Mouse (Mus musculus) CH12.LX (cell line): ENCODE results near the gene Cxcl1.

Experiments
- CTCF ChIP-seq, 2 experiments: IDR thresholded peaks in 1 of 2; conservative IDR thresholded peaks in 1 of 2; 2 replicates each; pipeline ENCODE4 v1.5.1; 2011 to 2012; ENCODE audit warnings: low read depth in 2 of 2, low read length in 2 of 2, improper control_type of control experiment in 1 of 2, inconsistent platforms in 1 of 2, mild to moderate bottlenecking in 1 of 2, moderate library complexity in 1 of 2
- IRF4 ChIP-seq: IDR thresholded peaks from 2 replicates; pipeline ENCODE4 v1.6.1; 2014; ENCODE audit warnings: low read depth, mild to moderate bottlenecking, inconsistent platforms, low read length, improper control_type of control experiment
- JUND ChIP-seq: conservative IDR thresholded peaks from 2 replicates; pipeline ENCODE4 v1.6.1; 2011; ENCODE audit warnings: low read depth, low read length, improper control_type of control experiment
- POLR2A ChIP-seq: IDR thresholded peaks from 2 replicates; pipeline ENCODE4 v1.6.1; 2011; ENCODE audit warnings: low read depth, mild to moderate bottlenecking, improper control_type of control experiment, low read length
- RCOR1 ChIP-seq: conservative IDR thresholded peaks from 2 replicates; pipeline ENCODE4 v1.6.1; 2012; ENCODE audit warnings: low read depth, mild to moderate bottlenecking, inconsistent platforms, low read length, improper control_type of control experiment
- ZC3H11A ChIP-seq: IDR thresholded peaks from 2 replicates; pipeline ENCODE4 v1.6.1; 2012; ENCODE audit warnings: low read depth, mild to moderate bottlenecking, inconsistent platforms, low read length, improper control_type of control experiment

GRCm38 (mm10) chr5:90897429-90897828 lies 6.4 kb downstream of the Cxcl1 start:
- TF ChIP-seq CTCF (conservative IDR thresholded peaks at IDR 0.05 in 1 of 2, IDR thresholded peaks at IDR 0.05 in 1 of 2; ENCODE audit: low read depth in 2 of 2, low read length in 2 of 2): no peak
- no peak for TF ChIP-seq IRF4
- TF ChIP-seq ZC3H11A: no peak
- TF ChIP-seq JUND: no peak
- no peak for TF ChIP-seq POLR2A
- no peak for TF ChIP-seq RCOR1
